Mouse (Mus musculus): ENCODE results near the gene Glo1. TPM values are rescaled to one million over a fixed set of nuclear protein-coding genes. Genes with fewer than 3 reads are reported as not detected.

Glo1 gene
- polyA plus RNA-seq, 1 experiment from 2014 or later: 241 TPM

DNA sequence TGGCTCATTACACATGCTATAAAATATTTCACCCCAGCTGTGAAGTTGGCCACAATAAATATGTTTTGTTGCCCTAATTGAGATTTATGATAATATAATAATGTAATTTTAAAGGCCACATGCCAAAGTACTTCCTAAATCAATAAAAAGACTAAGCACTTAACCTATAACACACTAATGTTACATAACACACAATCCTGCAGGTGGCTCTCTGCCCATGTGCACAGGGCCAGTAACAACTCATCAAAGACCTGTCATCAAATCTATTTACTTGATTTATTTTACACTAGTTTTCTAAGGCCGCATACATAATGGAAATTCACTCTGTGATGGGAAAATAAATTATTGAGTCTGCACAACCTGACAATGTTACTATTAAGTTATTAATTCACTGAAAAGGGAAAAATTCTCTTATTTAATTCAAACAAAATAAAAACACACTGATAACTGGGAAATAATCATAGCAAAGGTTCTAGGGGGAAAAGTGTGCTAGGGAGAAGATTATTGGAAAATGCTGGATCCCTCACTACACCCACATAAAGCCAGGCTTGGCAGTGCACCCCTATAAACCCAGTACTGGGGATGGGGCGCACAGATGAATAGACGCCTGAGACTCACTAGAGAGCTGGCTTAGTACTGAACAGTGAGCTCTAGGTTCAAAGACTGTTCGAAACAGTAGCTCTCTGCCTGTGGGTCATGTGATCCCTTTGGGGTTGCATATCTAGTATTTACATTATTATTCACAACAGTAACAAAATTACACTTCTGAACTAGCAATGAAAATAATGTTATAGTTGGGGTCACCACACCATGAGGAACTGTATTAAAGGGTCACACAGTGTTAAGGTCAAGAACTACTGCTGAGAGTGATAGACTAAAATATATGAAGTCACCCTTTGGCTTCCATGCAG lies 73.4 kb downstream of the Glo1 start:
- Histone ChIP-seq H3K9ac (no peak overlapping the region), H3K4me3 (replicated peaks) (no peak overlapping the region), H3K36me3 (no peaks in the 10 kb centered on the region), H3K27ac (no peak overlapping the region), H3K27me3 (replicated peaks) (no peaks in the 10 kb centered on the region), H3K9me3 (no peaks in the 10 kb centered on the region), H3K4me2 (replicated peaks) (no peak overlapping the region), H3K4me1 (replicated peaks) (peaks cover 7% of the 10 kb centered on the region; the same call in 1 of the 2 replicates)
- 87% methylated on average over 4 of the region's 4 CpGs for WGBS
- no peak for ATAC-seq

DNA sequence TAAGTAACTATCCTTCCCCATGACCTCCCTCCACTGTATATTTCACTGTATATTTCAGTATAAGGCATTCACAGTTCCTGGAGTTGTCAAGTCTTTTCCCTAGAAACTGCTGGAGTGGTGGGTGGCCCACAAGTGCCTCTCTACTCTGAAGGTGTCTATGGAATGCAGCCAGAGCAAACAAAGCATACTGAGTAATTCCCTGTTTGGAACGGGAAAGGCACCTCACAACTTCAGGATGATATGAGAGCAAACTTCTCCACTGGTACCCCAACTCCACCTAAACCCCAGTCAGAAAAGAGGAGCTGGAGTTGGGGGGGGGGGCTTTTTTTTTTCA lies 75.9 kb downstream of the Glo1 start:
- Histone ChIP-seq H3K4me1 (replicated peaks) (peaks cover 7% of the 10 kb centered on the region; the same call in 1 of the 2 replicates), H3K9me3 (no peaks in the 10 kb centered on the region), H3K27me3 (replicated peaks) (no peaks in the 10 kb centered on the region), H3K4me3 (replicated peaks) (no peak overlapping the region), H3K4me2 (replicated peaks) (no peak overlapping the region), H3K27ac (no peak overlapping the region), H3K36me3 (no peaks in the 10 kb centered on the region), H3K9ac (no peak overlapping the region)
- no peak for ATAC-seq
- 16% methylated on average over 1 of the region's 1 CpGs for WGBS

DNA sequence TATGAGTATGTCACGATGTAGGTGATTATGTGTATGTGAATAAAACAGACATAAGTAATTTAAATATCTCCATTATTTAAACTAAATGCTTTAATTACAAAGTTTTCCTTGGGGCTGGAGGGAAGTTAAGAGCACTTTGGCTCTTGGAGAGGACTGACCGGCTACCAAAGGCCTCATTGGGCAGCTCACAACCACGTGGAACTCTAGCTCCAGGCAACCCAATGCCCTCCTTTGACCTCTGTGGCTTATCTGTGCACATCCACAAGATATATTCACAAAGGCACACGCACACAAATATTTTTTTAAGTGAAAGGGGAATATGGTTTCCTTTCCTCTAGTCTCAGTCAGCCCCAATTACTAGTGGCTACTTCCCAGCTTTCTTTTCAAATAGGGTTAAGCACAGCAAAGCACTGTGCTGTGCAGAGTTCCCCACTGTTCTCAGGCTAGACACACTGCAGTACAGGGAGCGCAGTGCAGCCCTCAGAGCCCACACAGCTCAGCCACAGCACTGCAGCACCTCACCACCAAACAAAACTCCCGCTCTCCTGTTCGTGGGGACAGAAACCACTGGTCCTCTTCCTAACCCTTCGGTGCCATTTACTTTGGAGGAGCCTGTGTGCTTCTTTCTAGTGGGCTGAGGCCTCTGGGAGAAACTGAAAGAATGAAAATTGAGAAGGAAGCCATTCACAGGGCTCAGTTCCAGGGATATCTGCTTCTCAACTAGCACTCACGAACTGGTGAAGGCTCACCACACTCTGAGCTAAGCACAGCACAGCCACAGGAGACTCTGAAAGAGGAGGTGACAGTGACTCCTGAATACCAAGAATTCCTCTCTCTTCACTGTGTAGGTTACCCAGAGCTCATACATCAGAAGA lies 76.5 kb downstream of the Glo1 start:
- H3K4me1 ChIP-seq (replicated peaks): peaks cover 7% of the 10 kb centered on the region; the same call in 1 of the 2 replicates
- H3K27ac ChIP-seq: no peak overlapping the region
- H3K4me2 ChIP-seq (replicated peaks): no peak overlapping the region
- no peaks in the 10 kb centered on the region for H3K36me3 ChIP-seq
- H3K4me3 ChIP-seq (replicated peaks): no peak overlapping the region
- H3K9me3 ChIP-seq: no peaks in the 10 kb centered on the region
- H3K27me3 ChIP-seq (replicated peaks): no peaks in the 10 kb centered on the region
- ATAC-seq: no peak
- 57% methylated on average over 9 of the region's 9 CpGs for WGBS
- H3K9ac ChIP-seq: no peak overlapping the region

DNA sequence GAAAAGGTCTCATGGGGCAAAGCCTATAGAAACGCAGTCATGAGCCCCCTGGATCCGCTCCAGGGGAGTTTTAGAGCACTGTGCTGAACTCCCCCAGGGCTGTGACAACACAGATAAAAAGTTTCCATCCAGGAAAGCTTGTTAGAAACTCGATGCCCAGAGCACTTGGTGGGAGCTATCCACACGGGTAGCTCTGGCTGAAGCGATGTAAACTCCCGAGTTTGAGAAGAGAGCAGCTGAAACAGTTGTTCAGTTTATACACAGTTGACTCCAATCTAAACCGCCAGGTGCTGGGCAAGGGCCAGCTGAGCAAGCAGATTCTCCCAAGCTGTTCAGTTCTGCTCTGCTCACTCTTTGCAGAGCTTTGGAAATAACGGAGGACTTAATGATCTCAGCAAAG lies 87.6 kb downstream of the Glo1 start:
- Histone ChIP-seq H3K9ac (no peak overlapping the region), H3K27me3 (replicated peaks) (no peaks in the 10 kb centered on the region), H3K4me1 (replicated peaks) (0 out of 2 replicates have a peak, but pooled peaks cover 4% of the 10 kb centered on the region), H3K4me2 (replicated peaks) (no peak overlapping the region), H3K36me3 (no peaks in the 10 kb centered on the region), H3K4me3 (replicated peaks) (no peak overlapping the region), H3K9me3 (no peaks in the 10 kb centered on the region), H3K27ac (no peak overlapping the region)
- ATAC-seq: peak; percentile 39
- 29% methylated on average over 8 of the region's 8 CpGs for WGBS

DNA sequence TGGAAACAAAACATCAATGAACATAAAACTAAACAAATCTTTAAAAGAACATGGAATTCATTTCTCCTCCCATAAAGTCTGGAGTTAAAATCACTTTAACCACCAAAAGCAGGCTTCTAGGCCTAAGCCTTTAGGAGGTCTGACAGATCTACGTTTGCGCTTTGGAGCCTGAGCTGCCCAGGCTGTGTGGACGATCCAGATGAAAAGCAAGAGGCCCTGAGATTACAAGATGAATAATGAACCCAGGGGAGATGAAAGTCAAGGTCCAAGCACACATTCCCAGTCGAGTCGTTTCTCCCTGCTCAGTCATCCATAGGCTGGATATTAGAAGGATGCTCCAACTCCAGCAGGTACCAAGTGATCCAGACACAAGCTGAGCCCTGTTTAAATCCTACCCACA lies 90.0 kb downstream of the Glo1 start:
- no peaks in the 10 kb centered on the region for H3K36me3 ChIP-seq
- 60% methylated on average over 5 of the region's 5 CpGs for WGBS

More for the DNA sequence above, 90.0 kb downstream of the Glo1 start:
- H3K27me3 ChIP-seq (replicated peaks): no peaks in the 10 kb centered on the region
- H3K4me1 ChIP-seq (replicated peaks): 0 out of 2 replicates have a peak, but pooled peaks cover 4% of the 10 kb centered on the region
- H3K9ac ChIP-seq: no peak overlapping the region
- H3K27ac ChIP-seq: no peak overlapping the region
- no peak overlapping the region for H3K4me2 ChIP-seq (replicated peaks)
- no peak for ATAC-seq
- H3K4me3 ChIP-seq (replicated peaks): no peak overlapping the region
- H3K9me3 ChIP-seq: no peaks in the 10 kb centered on the region

Other genes with a start within 250 kb of the Glo1 start
- gene Btbd9, start 50.4 kb downstream of the Glo1 start, polyA plus RNA-seq (2015; fragmentation: Nextera tagmentation; extraction: Ambion mirVana): 52.8 and 53.1 TPM in 2 replicates
- 0.82 and 1.2 TPM in 2 replicates for gene Dnah8, start 2.5 kb downstream of the Glo1 start, polyA plus RNA-seq (2015; fragmentation: Nextera tagmentation; extraction: Ambion mirVana)